Mouse (Mus musculus) central nervous system, embryonic 11.5 days (tissue): ENCODE results near the gene Fbh1. TPM values are rescaled to one million over a fixed set of nuclear protein-coding genes. Genes with fewer than 3 reads are reported as not detected.

ENCODE experiments used
- polyA plus RNA-seq: library from polyadenylated mRNA; depleted of rRNA; stranded (reverse); fragments of >200 nt; gene quantifications from 2 replicates; pipeline ENCODE4 v1.2.3, GENCODE M21; 2012; rRNA removed

Gene Fbh1
- 73.7 and 97.0 TPM in 2 replicates for polyA plus RNA-seq

DNA sequence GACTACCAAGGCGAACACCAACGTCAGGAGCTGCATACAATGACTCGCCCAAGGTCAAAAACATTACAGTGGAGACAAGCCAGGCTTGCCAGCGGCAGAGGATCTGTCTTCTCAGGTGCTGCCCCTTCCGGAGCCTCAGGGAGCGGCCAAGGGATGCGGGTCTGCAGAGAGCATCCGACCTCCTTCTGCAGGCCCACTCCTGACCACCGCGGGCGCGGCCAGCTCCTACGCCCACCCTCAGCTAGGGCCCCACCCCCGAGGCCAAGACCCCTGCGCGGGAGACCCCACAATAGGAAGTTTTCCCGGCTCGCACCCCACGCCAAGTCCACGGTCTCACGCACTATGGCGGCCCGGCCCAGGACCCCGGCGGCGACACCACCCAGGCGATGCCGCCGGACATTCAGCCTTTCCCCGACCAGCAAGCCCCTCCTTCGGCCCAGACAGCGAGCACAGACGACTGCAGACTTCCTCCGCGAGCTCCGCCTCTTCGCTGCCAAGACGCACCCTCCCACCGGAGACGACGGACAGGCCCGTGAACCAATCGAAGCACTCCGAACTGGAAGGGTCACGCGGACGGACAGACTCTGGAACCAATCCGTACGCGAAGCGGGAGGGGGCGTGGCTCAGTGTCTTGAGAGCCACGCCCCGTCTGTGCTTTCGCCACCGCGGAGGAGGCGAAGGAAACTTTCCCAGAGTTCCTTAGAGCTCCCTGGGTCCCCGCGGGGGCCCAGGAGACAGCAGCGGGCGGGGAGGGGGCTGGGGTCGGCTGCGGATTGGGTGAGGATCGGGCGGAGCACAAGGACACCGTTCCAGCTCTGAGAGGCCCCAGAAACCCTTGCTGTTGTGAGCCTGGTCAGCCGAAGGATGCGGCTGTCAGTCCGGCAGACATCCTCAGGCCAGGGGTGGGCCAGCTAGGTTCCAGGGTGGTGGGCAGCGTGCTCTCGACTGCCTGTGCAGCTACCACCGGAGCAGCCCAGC, at the start of gene Fbh1, which contains the start of gene Ankrd16:
Fbh1 (minus strand) TSS at position 492 of the 978 bp plus-strand sequence.
Ankrd16 (plus strand) TSS at position 786 of the 978 bp plus-strand sequence.

GRCm38 (mm10) chr2:11705201-11706025, 72.0 kb downstream of the Fbh1 start, which contains the start of gene Il15ra:
Il15ra (plus strand) TSS chr2:11705290.

Other genes with a start within 250 kb of the Fbh1 start
- gene Pfkfb3, start 223.5 kb downstream of the Fbh1 start, polyA plus RNA-seq, result 19.7 and 20.7 TPM in 2 replicates
- gene Rbm17, start 173.4 kb downstream of the Fbh1 start, polyA plus RNA-seq, result 230 and 311 TPM in 2 replicates
- not detected in 2 replicates for gene Gm17490, start 151.3 kb downstream of the Fbh1 start, polyA plus RNA-seq
- gene Il2ra, start 134.8 kb downstream of the Fbh1 start, polyA plus RNA-seq, result not detected in 2 replicates
- gene Il15ra, start 72.3 kb downstream of the Fbh1 start, polyA plus RNA-seq, result 0.52 and 0.68 TPM in 2 replicates
- 147 and 160 TPM in 2 replicates for gene Ankrd16, start 294 bp upstream of the Fbh1 start, polyA plus RNA-seq